In genomic region chr6:134111599-134111998, GRCm38 (mm10) we compare ENCODE assay signal across 25 mouse cellular contexts.
A peak's percentile ranks its signal among the peaks of the same experiment; 100 is the strongest.
DNase-seq lines count a peak whose midpoint lies in the region; ATAC-seq and TF ChIP-seq lines count a peak whose summit lies in the region.
"Had no signal": no experiment of that assay in that cellular context is flagged by ENCODE, and none has a peak within 500 bp of the region (broad histone marks: within the 10 kb centered on the region; RNA-seq: fewer than 3 reads in every experiment).

No protein-coding gene starts in this region.

- no peak overlapping the region for H3K9ac ChIP-seq in liver, postnatal 0 days (replicated peaks)
- H3K9ac ChIP-seq in liver, embryonic 12.5 days, result no peak overlapping the region
- no peak overlapping the region for H3K9ac ChIP-seq in intestine, embryonic 14.5 days (ENCODE audit: low read length)
- no peak overlapping the region for H3K9ac ChIP-seq in stomach, postnatal 0 days (ENCODE audit: low read length)
- H3K9ac ChIP-seq: limb, embryonic 12.5 days; liver, embryonic 13.5 days; midbrain, embryonic 15.5 days had no signal

- WGBS in liver, postnatal 0 days (ENCODE audit: insufficient replicate concordance), result 54% methylated on average over 8 of the region's 8 CpGs
- 62% methylated on average over 8 of the region's 8 CpGs for WGBS in liver, embryonic 12.5 days (ENCODE audit: insufficient replicate concordance)
- 66% methylated on average over 8 of the region's 8 CpGs for WGBS in intestine, embryonic 14.5 days
- WGBS in large intestine, adult 2 months, result 43% methylated on average over 8 of the region's 8 CpGs
- 49% methylated on average over 8 of the region's 8 CpGs for WGBS in stomach, postnatal 0 days

- DNase-seq in liver, postnatal 0 days, result no peak
- DNase-seq in intestine, embryonic 14.5 days (ENCODE audit: low spot score), result no peak
- DNase-seq in large intestine, adult 2 months (ENCODE audit: low read depth, low spot score), result peak; percentile 85
- peak; percentile 77 for DNase-seq in stomach, postnatal 0 days (ENCODE audit: low spot score)
- DNase-seq in left cerebral cortex, adult 2 months (ENCODE audit: extremely low spot score in 1 of 2, low spot score in 2 of 2), result no peak
- no peak for DNase-seq in gastrocnemius, postnatal 4 days (ENCODE audit: low spot score in 2 of 2)
- DNase-seq: adrenal gland, adult 8-10 months; B cell, adult 2 months; cerebellum, adult 2 months; cerebellum, postnatal 14 days; gastrocnemius, adult 2 months; heart, postnatal 14 days; kidney, adult 11 months; layer of hippocampus, adult 9-11 months; liver, embryonic 13.5 days; lung, adult 2 months; lung, postnatal 10 days; thymus, postnatal 14 days had no signal

- no peaks in the 10 kb centered on the region for H3K9me3 ChIP-seq in liver, postnatal 0 days (ENCODE audit: low read length)
- H3K9me3 ChIP-seq in liver, embryonic 12.5 days (replicated peaks), result no peaks in the 10 kb centered on the region
- 0 out of 2 replicates have a peak, but pooled peaks cover 7% of the 10 kb centered on the region for H3K9me3 ChIP-seq in intestine, embryonic 14.5 days (ENCODE audit: control insufficient read depth, low read length)
- 0 out of 2 replicates have a peak, but pooled peaks cover 2% of the 10 kb centered on the region for H3K9me3 ChIP-seq in stomach, postnatal 0 days (ENCODE audit: control insufficient read depth, low read length)
- H3K9me3 ChIP-seq: liver, embryonic 13.5 days; midbrain, embryonic 15.5 days had no signal

- no peak overlapping the region for H3K4me2 ChIP-seq in liver, postnatal 0 days (ENCODE audit: low read depth, low read length)
- no peak overlapping the region for H3K4me2 ChIP-seq in liver, embryonic 12.5 days
- no peak overlapping the region for H3K4me2 ChIP-seq in intestine, embryonic 14.5 days (ENCODE audit: low read length)
- no peak overlapping the region for H3K4me2 ChIP-seq in stomach, postnatal 0 days (replicated peaks; ENCODE audit: low read depth)
- H3K4me2 ChIP-seq: limb, embryonic 12.5 days; liver, embryonic 13.5 days; midbrain, embryonic 15.5 days had no signal

- H3K4me3 ChIP-seq in liver, postnatal 0 days (ENCODE audit: low read depth, low read length), result no peak overlapping the region
- no peak overlapping the region for H3K4me3 ChIP-seq in liver, embryonic 12.5 days
- no peak overlapping the region for H3K4me3 ChIP-seq in intestine, embryonic 14.5 days (ENCODE audit: low read depth, low read length)
- no peak overlapping the region for H3K4me3 ChIP-seq in stomach, postnatal 0 days (ENCODE audit: low read depth, low read length)
- no peak overlapping the region for H3K4me3 ChIP-seq in left cerebral cortex, adult 2 months
- H3K4me3 ChIP-seq: gastrocnemius, adult 2 months; limb, embryonic 12.5 days; liver, embryonic 13.5 days; midbrain, embryonic 15.5 days had no signal

- no peak for TF ChIP-seq EP300 in liver, postnatal 0 days (IDR thresholded peaks at IDR 0.05; ENCODE audit: low read depth)
- TF ChIP-seq EP300 in stomach, postnatal 0 days (optimal IDR thresholded peaks at IDR 0.05), result no peak

- H3K36me3 ChIP-seq in liver, postnatal 0 days (replicated peaks; ENCODE audit: insufficient read depth, low read length), result peaks cover 3% of the 10 kb centered on the region; the same call in 1 of the 2 replicates
- H3K36me3 ChIP-seq in liver, embryonic 12.5 days, result peaks cover 31% of the 10 kb centered on the region
- H3K36me3 ChIP-seq in intestine, embryonic 14.5 days (ENCODE audit: control insufficient read depth, insufficient read depth, low read length), result peaks cover 10% of the 10 kb centered on the region; the same call in 1 of the 2 replicates
- H3K36me3 ChIP-seq in stomach, postnatal 0 days (ENCODE audit: control insufficient read depth, insufficient read depth, low read length), result no peaks in the 10 kb centered on the region; the same call in 1 of the 2 replicates
- H3K36me3 ChIP-seq: midbrain, embryonic 15.5 days had no signal

- no peak overlapping the region for H3K27ac ChIP-seq in liver, postnatal 0 days (ENCODE audit: low read depth)
- H3K27ac ChIP-seq in liver, embryonic 12.5 days, result no peak overlapping the region
- no peak overlapping the region for H3K27ac ChIP-seq in intestine, embryonic 14.5 days (ENCODE audit: low read depth)
- peak overlapping the region; percentile 70 for H3K27ac ChIP-seq in stomach, postnatal 0 days (replicated peaks)
- H3K27ac ChIP-seq in left cerebral cortex, adult 2 months, result no peak overlapping the region
- H3K27ac ChIP-seq: gastrocnemius, adult 2 months; kidney, postnatal 0 days; limb, embryonic 12.5 days; liver, embryonic 13.5 days; midbrain, embryonic 15.5 days had no signal

- ATAC-seq in liver, postnatal 0 days, result peak; percentile 28
- ATAC-seq in liver, embryonic 12.5 days, result no peak
- ATAC-seq in intestine, embryonic 14.5 days (replicated peaks; ENCODE audit: low FRiP score, low TSS enrichment, low read depth), result peak; percentile 84
- ATAC-seq in stomach, postnatal 0 days (ENCODE audit: low FRiP score, low TSS enrichment), result peak; percentile 86
- ATAC-seq: activated CD4-positive, CD25-positive, alpha-beta regulatory T cell, adult 4 months; forebrain, embryonic 14.5 days; hindbrain, embryonic 16.5 days; midbrain, embryonic 15.5 days had no signal

- intact Hi-C loops in left cerebral cortex, adult 2 months (cut with DNase I), result no loop called here

- no peaks in the 10 kb centered on the region for H3K27me3 ChIP-seq in liver, postnatal 0 days (ENCODE audit: insufficient read depth, low read length)
- no peaks in the 10 kb centered on the region for H3K27me3 ChIP-seq in liver, embryonic 12.5 days (replicated peaks)
- H3K27me3 ChIP-seq in intestine, embryonic 14.5 days (replicated peaks; ENCODE audit: control insufficient read depth, insufficient read depth, low read length), result no peaks in the 10 kb centered on the region
- H3K27me3 ChIP-seq in stomach, postnatal 0 days (ENCODE audit: control insufficient read depth, insufficient read depth, low read length), result no peaks in the 10 kb centered on the region
- H3K27me3 ChIP-seq: limb, embryonic 12.5 days; liver, embryonic 13.5 days; midbrain, embryonic 15.5 days had no signal

- H3K4me1 ChIP-seq in liver, postnatal 0 days (ENCODE audit: insufficient read depth), result peaks cover 8% of the 10 kb centered on the region; the same call in 1 of the 2 replicates
- peaks cover 26% of the 10 kb centered on the region for H3K4me1 ChIP-seq in liver, embryonic 12.5 days
- no peaks in the 10 kb centered on the region for H3K4me1 ChIP-seq in intestine, embryonic 14.5 days (replicated peaks; ENCODE audit: control insufficient read depth, insufficient read depth, low read length)
- peaks cover 6% of the 10 kb centered on the region; the same call in 1 of the 2 replicates for H3K4me1 ChIP-seq in stomach, postnatal 0 days (replicated peaks; ENCODE audit: control insufficient read depth, insufficient read depth)

- TF ChIP-seq CTCF in liver, postnatal 0 days (IDR thresholded peaks at IDR 0.05; ENCODE audit: low read depth), result no peak
- TF ChIP-seq CTCF in stomach, postnatal 0 days (IDR thresholded peaks at IDR 0.05; ENCODE audit: low read depth), result no peak
- no peak for TF ChIP-seq CTCF in left cerebral cortex, adult 2 months (IDR thresholded peaks at IDR 0.05)

Comparison
In these comparisons a context has a peak if more than half of its experiments do, and no peak if none do; other contexts are left out.
1. DNase-seq: peak in large intestine, adult 2 months (single experiment) and stomach, postnatal 0 days (single experiment); none in liver, postnatal 0 days (single experiment), intestine, embryonic 14.5 days (single experiment), left cerebral cortex, adult 2 months (0 of 2) and gastrocnemius, postnatal 4 days (0 of 2).